Mouse (Mus musculus) embryonic facial prominence, embryonic 10.5 days (tissue): ENCODE results near the gene Nek11. TPM values are rescaled to one million over a fixed set of nuclear protein-coding genes. Genes with fewer than 3 reads are reported as not detected.
A peak's percentile ranks its signal among the peaks of the same experiment; 100 is the strongest.

Experiments used
- DNase-seq: peaks from one replicate; pipeline ENCODE4 v3.0.0-alpha.2; 2017; ENCODE audit warnings: low spot score
- H3K27ac ChIP-seq: fragments of 300-500 bp; sonication (generic); replicated peaks from 2 replicates; pipeline ENCODE4 v1.5.1; 2016; ENCODE audit warnings: mild to moderate bottlenecking
- H3K27me3 ChIP-seq: fragments of 300-500 bp; sonication (generic); replicated peaks from 2 replicates; pipeline ENCODE4 v1.6.1; 2016; ENCODE audit warnings: low read depth, mild to moderate bottlenecking; ENCODE audit not compliant: poor library complexity, severe bottlenecking
- H3K36me3 ChIP-seq: fragments of 300-500 bp; sonication (generic); replicated peaks from 2 replicates; pipeline ENCODE4 v1.6.1; 2016; ENCODE audit warnings: mild to moderate bottlenecking, moderate library complexity
- H3K4me1 ChIP-seq: fragments of 300-500 bp; sonication (generic); 2 replicates; pipeline ENCODE4 v1.6.1; 2016
- H3K4me3 ChIP-seq: fragments of 300-500 bp; sonication (generic); 2 replicates; pipeline ENCODE4 v1.5.1; 2016; ENCODE audit warnings: mild to moderate bottlenecking, moderate library complexity
- H3K9me3 ChIP-seq: fragments of 300-500 bp; sonication (generic); 2 replicates; pipeline ENCODE4 v1.6.1; 2016; ENCODE audit warnings: mild to moderate bottlenecking
- WGBS: fragments of 180-500 bp; shearing (Covaris S2); methylation state at CpG from one replicate; pipeline ENCODE4 v1.1.7; 2016; 5-methylcytosine and 5-hydroxymethylcytosine counted together
- polyA plus RNA-seq: library from polyadenylated mRNA; unstranded; fragments of >200 nt; fragmentation: Nextera tagmentation; extraction: Ambion mirVana; gene quantifications from 2 replicates; pipeline ENCODE4 v1.2.1, GENCODE M21; 2016

Nek11 gene
- polyA plus RNA-seq, 1 experiment from 2014 or later = 0.36 TPM

GRCm38 (mm10) chr9:105363520-105364231 lies 31.6 kb downstream of the Nek11 start:
- H3K9me3 ChIP-seq = no peaks in the 10 kb centered on the region
- no peaks in the 10 kb centered on the region for H3K27me3 ChIP-seq
- no peak for DNase-seq
- no peak overlapping the region for H3K27ac ChIP-seq
- H3K36me3 ChIP-seq = no peaks in the 10 kb centered on the region
- H3K4me3 ChIP-seq = no peak overlapping the region
- no peaks in the 10 kb centered on the region for H3K4me1 ChIP-seq
- WGBS = 83% methylated on average over 5 of the region's 5 CpGs

- Histone ChIP-seq H3K9me3 (no peaks in the 10 kb centered on the region), H3K4me3 (no peak overlapping the region), H3K4me1 (no peaks in the 10 kb centered on the region), H3K27me3 (no peaks in the 10 kb centered on the region), H3K36me3 (no peaks in the 10 kb centered on the region), H3K27ac (no peak overlapping the region)
- DNase-seq = no peak
- WGBS = 78% methylated on average over 2 of the region's 2 CpGs
Observed at GRCm38 (mm10) chr9:105362181-105362580, 33.1 kb downstream of the Nek11 start.

GRCm38 (mm10) chr9:105349034-105349433 lies 46.3 kb downstream of the Nek11 start:
- Histone ChIP-seq H3K4me3 (no peak overlapping the region), H3K27me3 (no peaks in the 10 kb centered on the region), H3K27ac (no peak overlapping the region), H3K9me3 (no peaks in the 10 kb centered on the region), H3K4me1 (no peaks in the 10 kb centered on the region), H3K36me3 (no peaks in the 10 kb centered on the region)
- DNase-seq = no peak
- 75% methylated on average over 5 of the region's 5 CpGs for WGBS

GRCm38 (mm10) chr9:105348242-105349031 lies 46.9 kb downstream of the Nek11 start:
- 77% methylated on average over 10 of the region's 10 CpGs for WGBS
- H3K27me3 ChIP-seq = no peaks in the 10 kb centered on the region
- H3K9me3 ChIP-seq = no peaks in the 10 kb centered on the region
- no peak for DNase-seq
- H3K36me3 ChIP-seq = no peaks in the 10 kb centered on the region
- H3K27ac ChIP-seq = no peak overlapping the region
- no peak overlapping the region for H3K4me3 ChIP-seq
- H3K4me1 ChIP-seq = no peaks in the 10 kb centered on the region

- DNase-seq = peak; percentile 44
- Histone ChIP-seq H3K4me3 (no peak overlapping the region), H3K27ac (no peak overlapping the region), H3K27me3 (no peaks in the 10 kb centered on the region), H3K9me3 (no peaks in the 10 kb centered on the region), H3K36me3 (no peaks in the 10 kb centered on the region), H3K4me1 (peaks cover 2% of the 10 kb centered on the region; the same call in 1 of the 2 replicates)
- WGBS = 70% methylated on average over 10 of the region's 10 CpGs
Observed at GRCm38 (mm10) chr9:105342994-105343656, 52.2 kb downstream of the Nek11 start.

- Histone ChIP-seq H3K4me3 (no peak overlapping the region), H3K27me3 (no peaks in the 10 kb centered on the region), H3K9me3 (no peaks in the 10 kb centered on the region), H3K36me3 (no peaks in the 10 kb centered on the region), H3K4me1 (peaks cover 2% of the 10 kb centered on the region; the same call in 1 of the 2 replicates), H3K27ac (no peak overlapping the region)
- DNase-seq = no peak
- 90% methylated on average over 3 of the region's 3 CpGs for WGBS
Observed at GRCm38 (mm10) chr9:105342565-105342964, 52.8 kb downstream of the Nek11 start.

GRCm38 (mm10) chr9:105332436-105333016 lies 62.8 kb downstream of the Nek11 start:
- Histone ChIP-seq H3K4me3 (no peak overlapping the region), H3K36me3 (no peaks in the 10 kb centered on the region), H3K27me3 (no peaks in the 10 kb centered on the region), H3K9me3 (no peaks in the 10 kb centered on the region), H3K27ac (no peak overlapping the region), H3K4me1 (no peaks in the 10 kb centered on the region)
- WGBS = 88% methylated on average over 4 of the region's 4 CpGs
- no peak for DNase-seq

- Histone ChIP-seq H3K27me3 (no peaks in the 10 kb centered on the region), H3K36me3 (no peaks in the 10 kb centered on the region), H3K4me1 (no peaks in the 10 kb centered on the region), H3K27ac (no peak overlapping the region), H3K4me3 (no peak overlapping the region), H3K9me3 (no peaks in the 10 kb centered on the region)
- no peak for DNase-seq
- WGBS = 91% methylated on average over 10 of the region's 10 CpGs
Observed at GRCm38 (mm10) chr9:105321856-105322255, 73.5 kb downstream of the Nek11 start.

GRCm38 (mm10) chr9:105313250-105313649 lies 82.1 kb downstream of the Nek11 start:
- Histone ChIP-seq H3K27me3 (no peaks in the 10 kb centered on the region), H3K36me3 (no peaks in the 10 kb centered on the region), H3K27ac (no peak overlapping the region), H3K4me3 (no peak overlapping the region), H3K9me3 (no peaks in the 10 kb centered on the region), H3K4me1 (no peaks in the 10 kb centered on the region)
- WGBS = 82% methylated on average over 10 of the region's 10 CpGs
- DNase-seq = no peak

- DNase-seq = no peak
- H3K36me3 ChIP-seq = no peaks in the 10 kb centered on the region
- no peak overlapping the region for H3K27ac ChIP-seq
- H3K4me1 ChIP-seq = no peaks in the 10 kb centered on the region
- 81% methylated on average over 1 of the region's 1 CpGs for WGBS
- H3K27me3 ChIP-seq = no peaks in the 10 kb centered on the region
- no peaks in the 10 kb centered on the region for H3K9me3 ChIP-seq
- no peak overlapping the region for H3K4me3 ChIP-seq
Observed at GRCm38 (mm10) chr9:105312686-105313085, 82.6 kb downstream of the Nek11 start.

GRCm38 (mm10) chr9:105309553-105310281 lies 85.6 kb downstream of the Nek11 start:
- Histone ChIP-seq H3K4me1 (no peaks in the 10 kb centered on the region), H3K27me3 (no peaks in the 10 kb centered on the region), H3K4me3 (no peak overlapping the region), H3K27ac (no peak overlapping the region), H3K36me3 (no peaks in the 10 kb centered on the region), H3K9me3 (no peaks in the 10 kb centered on the region)
- 46% methylated on average over 9 of the region's 9 CpGs for WGBS
- peak; percentile 53 for DNase-seq

- no peaks in the 10 kb centered on the region for H3K9me3 ChIP-seq
- H3K4me1 ChIP-seq = no peaks in the 10 kb centered on the region
- H3K4me3 ChIP-seq = no peak overlapping the region
- H3K27ac ChIP-seq = no peak overlapping the region
- no peaks in the 10 kb centered on the region for H3K27me3 ChIP-seq
- H3K36me3 ChIP-seq = no peaks in the 10 kb centered on the region
- DNase-seq = no peak
- WGBS = 80% methylated on average over 2 of the region's 2 CpGs
Observed at GRCm38 (mm10) chr9:105306042-105306441, 89.3 kb downstream of the Nek11 start.
